Mouse (Mus musculus) midbrain, postnatal 0 days (tissue): ENCODE data around the gene Tmem120b. TPM values are rescaled to one million over a fixed set of nuclear protein-coding genes. Genes with fewer than 3 reads are reported as not detected.

Experiments
- ATAC-seq: fragments of 200-750 bp; cut with Nextera tagmentation; 2 replicates; pipeline ENCODE4 v1.8.0; 2017; ENCODE audit warnings: moderate number of reproducible peaks, mild to moderate bottlenecking, moderate TSS enrichment, moderate library complexity; ENCODE audit not compliant: low FRiP score
- DNase-seq: peaks from one replicate; pipeline ENCODE4 v3.0.0-alpha.2; 2015; ENCODE audit warnings: low spot score
- H3K27ac ChIP-seq: fragments of 300-500 bp; sonication (generic); 2 replicates; pipeline ENCODE4 v1.5.1; 2014; ENCODE audit warnings: low read depth, mild to moderate bottlenecking, low read length, mixed read lengths
- H3K27me3 ChIP-seq: fragments of 300-500 bp; sonication (generic); 2 replicates; pipeline ENCODE4 v1.6.1; 2014; ENCODE audit warnings: low read length, control low read depth, mixed read lengths; ENCODE audit not compliant: insufficient read depth
- H3K36me3 ChIP-seq: fragments of 300-500 bp; sonication (generic); 2 replicates; pipeline ENCODE4 v1.6.1; 2014; ENCODE audit warnings: low read length, control low read depth, mixed read lengths; ENCODE audit not compliant: insufficient read depth
- H3K4me1 ChIP-seq: fragments of 300-500 bp; sonication (generic); 2 replicates; pipeline ENCODE4 v1.6.1; 2014; ENCODE audit warnings: mild to moderate bottlenecking, control low read depth, antibody characterized with exemption, low read length, mixed read lengths; ENCODE audit not compliant: insufficient read depth
- H3K4me2 ChIP-seq: fragments of 300-500 bp; sonication (generic); 2 replicates; pipeline ENCODE4 v1.6.1; 2014; ENCODE audit warnings: low read depth, mild to moderate bottlenecking, low read length, mixed read lengths; ENCODE audit not compliant: poor library complexity, severe bottlenecking
- H3K4me3 ChIP-seq: fragments of 300-500 bp; sonication (generic); 2 replicates; pipeline ENCODE4 v1.5.1; 2014; ENCODE audit warnings: low read depth, mild to moderate bottlenecking, low read length, moderate library complexity
- H3K9ac ChIP-seq: fragments of 300-500 bp; sonication (generic); replicated peaks from 2 replicates; pipeline ENCODE4 v1.6.1; 2014; ENCODE audit warnings: mild to moderate bottlenecking, low read length, moderate library complexity, mixed read lengths; ENCODE audit not compliant: poor library complexity, severe bottlenecking
- H3K9me3 ChIP-seq: fragments of 300-500 bp; sonication (generic); 2 replicates; pipeline ENCODE4 v1.6.1; 2016; ENCODE audit warnings: low read length, control low read depth
- CTCF ChIP-seq: IDR thresholded peaks from 2 replicates; pipeline ENCODE4 v1.5.1; 2016; ENCODE audit warnings: antibody characterized with exemption, mild to moderate bottlenecking
- WGBS: fragments of 180-500 bp; shearing (Covaris S2); extraction: QIAGEN DNeasy Blood & Tissue Kit; methylation state at CpG from one replicate; pipeline ENCODE4 v1.1.7; 2014; 5-methylcytosine and 5-hydroxymethylcytosine counted together
- polyA plus RNA-seq: library from polyadenylated mRNA; unstranded; fragments of >200 nt; fragmentation: Nextera tagmentation; extraction: Ambion mirVana; gene quantifications from 2 replicates; pipeline ENCODE4 v1.2.1, GENCODE M21; 2015
- total RNA-seq: library from RNA; depleted of rRNA; stranded (reverse); fragments of >200 nt; gene quantifications from 2 replicates; pipeline ENCODE4 v1.2.3, GENCODE M21; 2014

Tmem120b gene
- total and polyA plus RNA-seq, 2 experiments from 2014 or later: 13.3 to 19.7 TPM

- H3K27me3 ChIP-seq: no peaks in the 10 kb centered on the region
- peaks cover 10% of the 10 kb centered on the region for H3K36me3 ChIP-seq
- peak overlapping the region; percentile 99 for H3K27ac ChIP-seq
- no peak for TF ChIP-seq CTCF
- under 1% methylated on average over 29 of the region's 38 CpGs for WGBS
- ATAC-seq: peak; percentile 35; the same call in 1 of the 2 replicates
- H3K9me3 ChIP-seq: no peaks in the 10 kb centered on the region
- peak; percentile 74 for DNase-seq
- peak overlapping the region; percentile 91 for H3K4me3 ChIP-seq
- H3K4me2 ChIP-seq: peak overlapping the region; percentile 99
- peak overlapping the region; percentile 97 for H3K9ac ChIP-seq
- peaks cover 14% of the 10 kb centered on the region; the same call in 1 of the 2 replicates for H3K4me1 ChIP-seq
These were observed 73.4 kb downstream of the Tmem120b start for GRCm38 (mm10) chr5:123141555-123142160.

GRCm38 (mm10) chr5:123142161-123143157, 74.2 kb downstream of the Tmem120b start, which contains the start of gene Setd1b:
Gene Setd1b (plus strand): TSS chr5:123142193.
- Histone ChIP-seq H3K27ac (peak within 1 kb of the TSS; percentile 99), H3K36me3 (peaks cover 18% of the 10 kb centered on the region), H3K4me3 (peak within 1 kb of the TSS; percentile 91), H3K9me3 (no peaks in the 10 kb centered on the region), H3K9ac (peak within 1 kb of the TSS; percentile 97), H3K4me1 (peaks cover 14% of the 10 kb centered on the region; the same call in 1 of the 2 replicates), H3K4me2 (peak within 1 kb of the TSS; percentile 99), H3K27me3 (no peaks in the 10 kb centered on the region)
- no peak for TF ChIP-seq CTCF
- DNase-seq (peak; percentile 53), ATAC-seq (no peak)
- under 1% methylated on average over 52 of the region's 103 CpGs for WGBS

GRCm38 (mm10) chr5:123143251-123143970, 75.2 kb downstream of the Tmem120b start:
- H3K4me2 ChIP-seq: peak overlapping the region; percentile 99
- H3K9ac ChIP-seq: peak overlapping the region; percentile 97
- H3K9me3 ChIP-seq: no peaks in the 10 kb centered on the region
- peak overlapping the region; percentile 99 for H3K27ac ChIP-seq
- peak overlapping the region; percentile 91 for H3K4me3 ChIP-seq
- peak; percentile 80 for DNase-seq
- ATAC-seq: no peak
- TF ChIP-seq CTCF: no peak
- peaks cover 28% of the 10 kb centered on the region for H3K36me3 ChIP-seq
- WGBS: under 1% methylated on average over 21 of the region's 24 CpGs
- H3K4me1 ChIP-seq: peaks cover 14% of the 10 kb centered on the region; the same call in 1 of the 2 replicates
- no peaks in the 10 kb centered on the region for H3K27me3 ChIP-seq

- Histone ChIP-seq H3K4me1 (peaks cover 14% of the 10 kb centered on the region), H3K9me3 (no peaks in the 10 kb centered on the region), H3K27ac (peak overlapping the region; percentile 99; the same call in 1 of the 2 replicates), H3K9ac (peak overlapping the region; percentile 97), H3K4me3 (peak overlapping the region; percentile 91), H3K4me2 (peak overlapping the region; percentile 99), H3K36me3 (peaks cover 33% of the 10 kb centered on the region), H3K27me3 (no peaks in the 10 kb centered on the region)
- 3% methylated on average over 17 of the region's 17 CpGs for WGBS
- ATAC-seq (no peak), DNase-seq (no peak)
- no peak for TF ChIP-seq CTCF
These were observed 75.9 kb downstream of the Tmem120b start for GRCm38 (mm10) chr5:123143971-123144745.
